Comparison of ENCODE assay signal across 8 mouse cellular contexts in the genomic region with DNA sequence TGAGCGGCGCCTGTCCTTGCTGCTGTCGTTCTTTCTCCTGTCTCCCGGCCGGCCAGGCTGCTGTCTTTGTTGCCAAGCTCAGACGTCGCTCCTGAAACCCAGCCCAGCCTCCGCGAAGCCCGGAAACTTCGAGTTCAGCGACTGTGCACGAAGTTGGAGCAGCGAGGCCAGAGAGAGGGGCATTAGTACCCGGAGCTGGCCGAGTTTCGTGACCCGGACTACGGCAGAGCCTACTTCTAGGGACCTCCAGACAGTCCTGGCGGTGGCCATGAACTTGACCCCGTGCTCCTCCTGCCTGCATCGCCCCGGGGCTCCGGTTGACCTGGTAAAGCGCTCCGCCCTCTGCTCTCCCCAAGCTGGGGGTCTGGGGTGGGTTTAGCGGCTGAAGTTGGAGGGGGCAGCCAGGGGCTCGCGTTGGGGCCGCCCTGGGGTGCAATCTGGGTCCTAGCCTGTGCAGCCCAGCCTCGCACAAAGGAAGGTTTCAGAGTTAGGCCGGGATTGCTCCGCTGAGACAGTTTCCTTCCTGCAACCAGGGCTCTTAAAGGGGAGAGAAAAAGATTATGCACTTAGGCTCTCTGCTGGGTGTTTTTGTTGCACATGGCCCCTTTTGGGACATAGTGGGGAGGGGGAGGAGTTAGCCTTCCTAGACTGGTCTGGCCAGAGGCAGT.
DNase-seq lines count a peak whose midpoint lies in the region; ATAC-seq and TF ChIP-seq lines count a peak whose summit lies in the region.

No protein-coding gene starts in this region.

- H3K4me3 ChIP-seq in heart, embryonic 10.5 days, result peak overlapping the region; percentile 61
- peak overlapping the region; percentile 61 for H3K4me3 ChIP-seq in kidney, adult 2 months (ENCODE audit: insufficient read depth, low read depth, low read length)
- H3K4me3 ChIP-seq in lung, embryonic 16.5 days (ENCODE audit: low read length), result peak overlapping the region; percentile 70
- H3K4me3 ChIP-seq in olfactory bulb, adult 2 months (ENCODE audit: insufficient read depth, low read depth, low read length), result peak overlapping the region; percentile 50

- peaks cover 97% of the 10 kb centered on the region for H3K27me3 ChIP-seq in heart, embryonic 10.5 days (ENCODE audit: insufficient read depth, poor library complexity, severe bottlenecking)
- no peaks in the 10 kb centered on the region for H3K27me3 ChIP-seq in kidney, adult 2 months (replicated peaks; ENCODE audit: control insufficient read depth, insufficient read depth, low read length)
- no peaks in the 10 kb centered on the region for H3K27me3 ChIP-seq in lung, embryonic 16.5 days (ENCODE audit: control insufficient read depth, insufficient read depth, low read depth, low read length)

- peak overlapping the region; percentile 92 for H3K27ac ChIP-seq in heart, embryonic 10.5 days
- H3K27ac ChIP-seq in kidney, adult 2 months (ENCODE audit: insufficient read depth, low read depth, low read length), result peak overlapping the region; percentile 89
- peak overlapping the region; percentile 90 for H3K27ac ChIP-seq in lung, embryonic 16.5 days (ENCODE audit: low read length)
- H3K27ac ChIP-seq in olfactory bulb, adult 2 months (ENCODE audit: insufficient read depth, low read depth, low read length), result peak overlapping the region; percentile 54

- H3K4me1 ChIP-seq in heart, embryonic 10.5 days, result peaks cover 16% of the 10 kb centered on the region
- H3K4me1 ChIP-seq in kidney, adult 2 months (ENCODE audit: control insufficient read depth, insufficient read depth, low read length), result peaks cover 12% of the 10 kb centered on the region; the same call in 1 of the 2 replicates
- peaks cover 24% of the 10 kb centered on the region for H3K4me1 ChIP-seq in lung, embryonic 16.5 days (replicated peaks; ENCODE audit: control insufficient read depth, insufficient read depth, low read length)
- H3K4me1 ChIP-seq in olfactory bulb, adult 2 months (ENCODE audit: control insufficient read depth, insufficient read depth, low read length), result peaks cover 24% of the 10 kb centered on the region

- WGBS in heart, embryonic 10.5 days, result under 1% methylated on average over 33 of the region's 33 CpGs
- WGBS in kidney, adult 2 months, result under 1% methylated on average over 33 of the region's 33 CpGs
- WGBS in lung, embryonic 16.5 days, result under 1% methylated on average over 33 of the region's 33 CpGs
- WGBS in olfactory bulb, adult 2 months, result 23% methylated on average over 33 of the region's 33 CpGs

- peak overlapping the region; percentile 99 for H3K9ac ChIP-seq in lung, embryonic 16.5 days (ENCODE audit: low read length)

- no peaks in the 10 kb centered on the region for H3K36me3 ChIP-seq in heart, embryonic 10.5 days
- no peaks in the 10 kb centered on the region for H3K36me3 ChIP-seq in kidney, adult 2 months (ENCODE audit: control insufficient read depth, insufficient read depth, low read length)
- no peaks in the 10 kb centered on the region for H3K36me3 ChIP-seq in lung, embryonic 16.5 days (ENCODE audit: control insufficient read depth, insufficient read depth, low read length)

- TF ChIP-seq CTCF in kidney, adult 2 months (conservative IDR thresholded peaks at IDR 0.05; ENCODE audit: insufficient read depth, insufficient read length, low read depth, low read length), result no peak
- no peak for TF ChIP-seq CTCF in olfactory bulb, adult 2 months (IDR thresholded peaks at IDR 0.05; ENCODE audit: insufficient read depth, low read depth, low read length)

- no peaks in the 10 kb centered on the region for H3K9me3 ChIP-seq in heart, embryonic 10.5 days
- H3K9me3 ChIP-seq in lung, embryonic 16.5 days (ENCODE audit: control insufficient read depth, low read length), result no peaks in the 10 kb centered on the region

- peak; percentile 62 for DNase-seq in ovary, adult 18-20 months (ENCODE audit: low spot score)
- DNase-seq in ovary, postnatal 10 days (ENCODE audit: low spot score), result no peak
- DNase-seq in embryo, embryonic 9.5 days (ENCODE audit: extremely low spot score), result peak; percentile 60
- no peak for DNase-seq in heart, embryonic 10.5 days (ENCODE audit: low spot score)
- DNase-seq in kidney, adult 2 months, result peak; percentile 84
- no peak for DNase-seq in frontal cortex, postnatal 36 days (ENCODE audit: low spot score in 2 of 2)

- peak overlapping the region; percentile 95 for H3K4me2 ChIP-seq in lung, embryonic 16.5 days (ENCODE audit: low read depth, low read length)

- peak; percentile 78 for ATAC-seq in lung, embryonic 16.5 days (ENCODE audit: low read depth)

- TF ChIP-seq POLR2A in kidney, adult 2 months (IDR thresholded peaks at IDR 0.05; ENCODE audit: low read depth, low read length), result no peak
- no peak for TF ChIP-seq POLR2A in olfactory bulb, adult 2 months (IDR thresholded peaks at IDR 0.05; ENCODE audit: insufficient read depth, low read depth, low read length)

Comparison
In these comparisons a context has a peak if more than half of its experiments do, and no peak if none do; other contexts are left out.
1. DNase-seq: peak in ovary, adult 18-20 months (single experiment), embryo, embryonic 9.5 days (single experiment) and kidney, adult 2 months (single experiment); none in ovary, postnatal 10 days (single experiment), heart, embryonic 10.5 days (single experiment) and frontal cortex, postnatal 36 days (0 of 2).
2. Peak in every context shown above with its lines, with median percentiles within 50 percentile points of each other: H3K27ac ChIP-seq and H3K4me3 ChIP-seq.